Mouse (Mus musculus): ENCODE data around the gene Zfp398.

Zfp398 gene

DNA sequence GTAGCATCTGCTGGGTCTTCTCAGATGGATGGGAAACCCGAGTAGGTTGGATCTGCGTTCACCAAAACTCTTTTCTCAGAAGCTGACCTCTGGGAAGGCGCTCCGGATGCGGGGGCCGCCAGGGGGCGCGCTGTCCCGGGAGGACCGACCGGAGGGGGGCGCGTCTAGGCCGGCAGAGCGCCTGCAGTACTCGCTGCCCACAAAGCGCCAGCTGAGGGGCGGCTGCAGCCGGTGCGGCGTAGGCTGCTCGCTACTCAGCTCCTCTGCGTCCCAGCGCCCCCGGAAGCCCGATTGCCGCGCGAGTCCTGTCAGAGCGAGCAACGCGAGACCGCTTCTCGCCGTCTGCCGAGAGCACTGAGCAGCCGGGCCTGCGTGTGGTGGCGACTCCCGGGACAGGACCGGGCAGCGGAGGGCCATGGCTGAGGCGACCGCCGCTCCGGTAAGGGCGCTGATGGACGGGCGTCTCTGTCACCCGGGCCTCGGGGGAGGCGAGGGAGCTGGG is at the start of gene Zfp398:
TSS of gene Zfp398 (plus strand) at position 180 of the 502 bp plus-strand sequence.
- peak; percentile 83 for DNase-seq (ENCODE audit: low read depth, low spot score)

DNA sequence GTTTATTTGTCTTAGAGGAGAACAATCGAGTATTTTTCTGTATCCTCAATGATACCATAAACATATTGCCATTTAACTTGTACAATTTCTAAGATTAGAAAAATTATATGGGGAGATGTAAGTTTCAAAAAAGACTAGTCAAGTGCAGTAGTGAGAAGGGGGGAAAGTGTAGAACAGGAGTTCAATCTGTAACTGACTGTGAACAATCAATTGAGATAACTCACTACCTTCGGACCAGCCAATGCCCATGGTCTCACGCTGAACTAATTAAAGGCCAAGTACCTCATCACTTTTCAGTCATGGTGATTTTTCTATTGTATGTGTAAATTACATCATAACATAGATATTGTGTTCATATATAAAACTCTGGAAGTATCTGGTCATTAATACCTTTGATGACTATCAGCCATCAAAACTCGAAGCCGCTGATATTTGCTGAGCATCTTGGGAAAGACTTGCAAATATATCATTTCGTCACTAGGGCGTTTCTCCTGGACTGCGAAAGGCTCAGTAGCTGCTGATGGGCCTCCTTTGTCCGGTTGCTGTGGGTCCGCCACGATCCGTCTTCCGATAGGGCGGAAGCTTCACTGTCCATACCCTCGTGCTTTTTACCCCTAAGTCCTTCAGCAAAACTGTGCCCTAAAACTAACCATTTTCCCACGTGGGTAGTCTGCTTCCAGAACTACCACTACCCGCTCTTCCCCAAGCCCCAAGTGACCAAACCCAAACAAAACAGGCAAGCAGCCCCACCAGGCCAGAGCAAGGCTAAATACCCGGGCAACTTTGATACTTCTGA is 47.3 kb upstream of the Zfp398 start:
- peak; percentile 83 for DNase-seq (ENCODE audit: low read depth, low spot score)

DNA sequence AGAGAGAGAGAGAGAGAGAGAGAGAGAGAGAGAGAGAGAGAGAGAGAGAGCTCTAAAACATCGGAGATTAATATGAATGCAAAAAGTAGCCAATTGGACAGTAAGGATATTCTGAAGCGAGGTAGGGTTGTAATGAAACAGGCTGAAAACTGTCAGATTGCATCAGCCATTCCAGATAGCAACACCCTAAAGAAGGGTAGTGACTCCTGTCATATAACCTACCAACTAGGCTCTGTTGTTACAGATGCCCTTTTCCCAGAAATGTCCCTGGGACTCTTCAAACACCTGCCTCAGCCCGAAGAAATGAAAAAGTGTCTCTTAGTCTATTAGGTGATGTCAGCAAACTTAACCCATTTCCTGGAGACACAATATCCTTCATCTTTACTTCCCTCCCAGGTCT is 46.6 kb upstream of the Zfp398 start:
- DNase-seq (ENCODE audit: low read depth, low spot score), result no peak

DNA sequence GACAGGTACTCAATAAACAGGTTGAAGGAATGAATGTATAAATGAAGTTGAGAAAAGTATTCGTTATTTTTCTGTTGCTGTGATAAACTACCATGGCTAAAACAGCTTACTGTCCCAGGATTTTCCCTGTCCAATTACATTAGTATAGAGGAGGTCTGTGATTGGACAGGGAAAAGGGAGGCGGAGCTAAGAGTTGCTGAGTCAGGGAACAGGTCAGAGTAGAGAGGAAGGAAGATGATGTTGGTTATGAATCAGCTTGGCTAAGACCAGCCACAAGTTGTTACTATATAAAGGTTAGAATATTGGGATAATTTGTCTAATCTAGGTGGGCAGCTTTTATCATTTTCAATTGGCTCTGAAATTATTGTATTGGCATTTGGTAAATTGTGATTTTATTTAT is 44.7 kb upstream of the Zfp398 start:
- no peak for DNase-seq (ENCODE audit: low read depth, low spot score)

DNA sequence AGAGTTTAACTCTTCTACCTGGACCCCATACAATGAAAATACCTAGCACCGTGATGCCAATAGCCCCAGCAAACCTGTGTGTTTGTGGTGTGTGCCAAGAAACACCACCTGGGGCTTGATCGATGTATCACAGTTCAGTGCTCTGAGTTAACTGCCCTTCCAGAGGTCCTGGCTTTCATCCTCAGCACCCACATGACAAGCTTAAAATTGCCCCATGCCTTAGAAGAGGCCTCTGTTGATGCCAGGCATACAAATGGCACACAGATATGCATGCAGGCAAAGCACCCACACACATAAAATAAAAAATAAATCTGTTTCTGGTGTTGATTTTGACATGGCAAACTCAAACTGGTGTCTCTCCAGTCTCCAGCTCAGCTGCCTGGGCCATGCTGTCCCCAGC is 42.9 kb upstream of the Zfp398 start:
- no peak for DNase-seq (ENCODE audit: low read depth, low spot score)

DNA sequence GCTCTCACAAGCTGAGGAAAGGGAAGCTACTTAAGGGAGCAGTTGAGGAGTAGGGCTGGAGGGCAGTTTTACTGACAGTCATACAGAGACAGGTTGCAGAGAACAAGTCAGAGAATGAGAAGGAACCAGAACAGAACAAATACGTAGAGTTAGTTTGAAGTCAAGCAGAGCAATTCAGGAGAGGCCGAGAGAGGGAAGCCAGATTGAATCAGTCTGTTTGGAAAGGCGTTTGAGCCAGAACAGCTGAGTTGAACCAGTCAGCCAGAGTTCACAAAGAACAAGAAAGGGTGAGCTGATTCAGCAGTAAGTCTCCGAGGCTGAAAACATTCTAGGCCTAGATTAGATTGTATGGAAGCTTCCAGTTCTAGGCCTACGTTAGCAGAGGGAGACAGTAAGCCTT is 42.2 kb upstream of the Zfp398 start:
- no peak for DNase-seq (ENCODE audit: low read depth, low spot score)

DNA sequence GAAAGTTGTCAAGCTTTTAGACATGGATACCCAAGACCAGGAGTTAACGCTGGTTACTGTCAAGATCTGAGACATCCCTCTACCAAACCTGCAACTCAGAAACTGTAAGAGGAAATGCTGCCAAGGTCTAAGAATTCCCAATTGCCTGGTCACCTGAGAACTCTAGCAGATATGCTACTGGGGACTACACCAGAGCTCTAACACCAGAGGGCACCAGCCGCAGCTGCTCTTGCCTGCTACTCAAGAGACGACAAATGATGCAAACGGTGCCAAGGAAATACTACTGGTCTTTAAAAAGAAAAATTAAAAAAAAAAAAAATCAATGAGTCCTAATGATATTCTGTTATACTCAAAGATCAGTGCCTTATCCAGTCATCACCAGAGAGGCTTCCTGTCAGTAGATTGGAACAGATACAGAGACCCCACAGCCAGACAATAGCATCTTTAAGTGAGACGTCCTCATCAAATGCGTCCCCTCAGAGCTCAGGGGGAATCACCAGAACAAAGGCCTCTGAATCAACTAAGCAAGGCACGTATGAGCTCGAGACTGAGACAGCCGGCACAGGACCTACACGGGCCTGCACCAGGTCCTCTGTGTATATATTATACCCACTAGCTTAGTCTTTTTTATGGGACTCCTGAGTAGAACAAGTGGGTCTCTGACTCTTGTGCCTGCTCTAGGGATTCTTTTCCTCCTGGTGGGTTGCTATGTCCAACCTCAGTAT is 41.2 kb upstream of the Zfp398 start:
- DNase-seq (ENCODE audit: low read depth, low spot score), result no peak

DNA sequence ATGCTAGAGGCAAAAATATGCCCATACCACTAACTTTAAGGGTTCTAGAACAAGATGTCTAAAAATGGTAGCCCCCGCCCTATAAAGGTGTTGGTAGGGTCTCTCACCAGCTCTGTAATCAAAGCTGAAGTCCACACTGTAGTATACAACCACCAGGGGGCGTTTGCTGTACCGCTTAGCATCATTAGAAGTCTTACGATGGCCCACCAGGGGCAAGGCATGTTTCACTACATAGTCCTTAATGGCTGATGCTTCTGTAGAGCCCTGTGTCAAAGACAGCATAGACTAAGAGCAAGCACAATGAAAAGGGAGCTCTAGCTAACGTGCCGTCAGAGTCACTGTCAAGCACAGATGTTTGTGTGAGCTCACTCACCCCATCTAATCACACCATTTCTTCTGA is 36.4 kb upstream of the Zfp398 start:
- DNase-seq (ENCODE audit: low read depth, low spot score), result no peak

DNA sequence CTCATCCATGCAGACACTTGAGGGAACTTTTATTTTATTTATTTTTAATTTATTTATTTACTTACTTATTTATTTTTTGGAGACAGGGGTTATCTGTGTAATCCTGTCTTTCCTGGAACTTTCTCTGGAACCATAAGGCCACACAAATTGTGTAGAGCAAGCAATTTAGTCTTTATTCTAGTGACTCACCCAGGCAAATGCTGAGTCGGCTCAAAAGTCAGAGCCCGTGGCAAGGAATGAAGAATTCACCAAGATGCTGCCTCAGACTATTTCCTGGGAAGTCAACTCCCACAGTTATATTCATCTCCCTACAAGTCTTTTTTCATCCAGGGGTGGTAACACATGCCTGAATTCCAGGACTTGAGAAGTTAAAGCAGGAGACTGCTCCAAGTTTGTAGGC is 29.9 kb upstream of the Zfp398 start:
- DNase-seq (ENCODE audit: low read depth, low spot score), result no peak

DNA sequence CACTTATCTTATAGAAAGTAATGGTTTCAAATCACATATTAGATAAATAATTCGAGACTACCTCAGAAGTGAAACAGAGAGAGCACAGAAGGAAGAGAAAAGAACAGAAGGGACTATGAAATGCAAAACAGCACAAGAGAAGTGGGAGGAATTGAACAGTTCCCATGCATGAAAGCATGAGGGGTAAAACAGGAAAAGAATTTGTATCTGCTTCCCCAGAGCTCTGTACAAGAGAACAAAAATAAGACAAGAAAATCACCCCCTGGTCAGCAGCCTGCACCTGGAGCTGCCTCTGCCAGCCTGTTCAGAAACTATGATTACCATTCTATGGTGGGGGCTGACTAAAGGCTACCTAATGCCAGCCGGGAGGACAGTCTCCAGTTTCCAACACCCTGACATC is 28.0 kb upstream of the Zfp398 start:
- no peak for DNase-seq (ENCODE audit: low read depth, low spot score)

DNA sequence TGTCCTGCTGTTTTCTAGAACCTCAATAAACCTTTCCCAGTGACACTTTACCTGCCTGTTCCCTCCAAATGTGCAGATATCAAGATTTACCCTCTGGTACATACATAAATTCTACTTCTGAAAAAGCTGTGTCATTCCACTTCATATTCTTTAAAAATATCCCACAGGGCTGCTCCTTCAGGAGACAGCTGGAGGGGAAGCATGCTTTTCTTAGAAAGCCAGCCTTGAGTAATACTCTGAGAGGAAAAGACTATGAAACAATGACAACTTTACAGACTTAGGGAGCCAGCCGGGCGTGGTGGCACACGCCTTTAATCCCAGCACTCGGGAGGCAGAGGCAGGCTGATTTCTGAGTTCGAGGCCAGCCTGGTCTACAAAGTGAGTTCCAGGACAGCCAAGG is 26.9 kb upstream of the Zfp398 start:
- DNase-seq (ENCODE audit: low read depth, low spot score), result no peak

DNA sequence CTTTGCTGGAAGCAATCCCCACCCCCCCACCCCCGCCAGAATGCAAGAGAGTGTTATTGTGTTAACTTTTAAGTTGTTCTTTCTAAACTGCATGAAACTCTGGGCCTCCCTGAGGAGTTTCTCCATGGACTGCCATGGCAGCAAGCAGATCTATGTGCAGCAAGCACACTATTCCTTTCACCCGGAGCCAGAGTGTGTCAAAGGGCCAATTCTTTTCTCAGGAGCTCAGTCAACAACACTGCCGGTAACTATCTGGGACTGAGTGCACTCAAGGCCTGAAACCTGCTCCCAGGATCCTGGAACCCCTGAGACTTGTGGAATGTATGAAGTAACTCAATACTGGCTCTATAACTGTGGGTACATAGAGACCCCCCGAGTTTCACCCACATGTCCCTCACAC is 26.4 kb upstream of the Zfp398 start:
- no peak for DNase-seq (ENCODE audit: low read depth, low spot score)

DNA sequence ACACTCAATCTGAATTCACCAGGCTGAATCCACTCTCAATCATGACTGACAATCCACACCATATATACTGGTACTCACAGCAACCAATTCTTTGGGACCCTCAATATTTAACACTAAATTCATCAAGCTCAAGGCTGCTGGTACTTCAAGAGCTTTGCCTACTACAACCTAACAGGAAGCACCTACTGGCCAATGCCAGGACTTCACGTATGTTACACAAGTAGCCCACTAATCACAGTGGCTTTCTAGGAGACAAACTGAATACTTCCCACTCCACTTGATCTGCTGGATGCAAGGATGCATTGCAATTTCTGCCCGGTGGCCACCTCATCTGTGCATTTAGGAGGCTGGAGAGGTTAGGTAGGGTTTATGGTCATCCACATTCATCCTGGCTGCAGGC is 25.3 kb upstream of the Zfp398 start:
- no peak for DNase-seq (ENCODE audit: low read depth, low spot score)

DNA sequence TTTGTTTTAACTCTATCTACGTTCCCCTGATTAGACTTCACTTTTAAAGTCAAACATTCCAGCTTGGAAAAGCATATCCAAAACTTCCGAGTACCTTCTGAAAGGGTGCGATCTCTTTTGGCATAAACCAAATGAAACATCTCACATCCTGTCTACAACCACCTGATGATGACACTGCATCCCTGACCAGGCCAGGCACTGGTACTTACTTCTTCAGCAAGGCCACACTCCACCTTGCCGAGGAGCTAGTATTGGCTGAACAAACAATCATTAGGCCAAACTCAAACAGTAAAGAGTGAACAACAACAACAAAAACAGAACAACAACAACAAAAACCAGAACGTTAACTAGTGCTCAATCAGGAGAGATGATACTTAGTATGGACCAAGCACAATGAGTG is 24.1 kb upstream of the Zfp398 start:
- DNase-seq (ENCODE audit: low read depth, low spot score), result no peak

DNA sequence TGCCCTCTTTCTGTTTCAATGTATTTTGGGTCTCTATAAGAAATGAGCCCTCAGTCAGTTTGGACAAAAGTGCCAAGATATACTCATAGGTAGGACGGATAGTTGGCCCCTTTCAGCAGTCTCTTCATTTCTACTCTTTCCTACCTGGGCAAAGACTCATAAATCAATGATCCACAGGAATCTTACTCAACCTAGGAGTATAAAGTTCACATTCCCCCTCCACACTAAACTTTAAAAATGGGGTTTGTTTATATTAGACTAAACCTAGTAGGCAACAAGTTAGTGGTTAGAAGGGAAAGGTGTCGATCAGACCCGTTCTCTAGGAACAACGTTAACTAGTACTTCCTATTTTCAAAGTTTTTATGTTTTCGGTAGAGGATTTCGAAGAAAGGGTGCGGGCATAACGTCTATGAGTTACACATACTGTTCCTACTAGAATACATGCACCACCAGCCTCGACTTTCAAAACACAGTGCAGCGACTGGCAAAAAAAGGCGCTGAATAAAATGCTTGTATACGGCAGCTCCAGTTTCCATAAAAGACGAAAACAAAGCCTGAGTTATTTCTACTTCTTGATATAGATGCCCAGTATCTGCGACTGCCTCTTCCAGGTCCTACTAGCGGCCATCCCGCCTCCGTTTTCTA is 23.1 kb upstream of the Zfp398 start:
- no peak for DNase-seq (ENCODE audit: low read depth, low spot score)

DNA sequence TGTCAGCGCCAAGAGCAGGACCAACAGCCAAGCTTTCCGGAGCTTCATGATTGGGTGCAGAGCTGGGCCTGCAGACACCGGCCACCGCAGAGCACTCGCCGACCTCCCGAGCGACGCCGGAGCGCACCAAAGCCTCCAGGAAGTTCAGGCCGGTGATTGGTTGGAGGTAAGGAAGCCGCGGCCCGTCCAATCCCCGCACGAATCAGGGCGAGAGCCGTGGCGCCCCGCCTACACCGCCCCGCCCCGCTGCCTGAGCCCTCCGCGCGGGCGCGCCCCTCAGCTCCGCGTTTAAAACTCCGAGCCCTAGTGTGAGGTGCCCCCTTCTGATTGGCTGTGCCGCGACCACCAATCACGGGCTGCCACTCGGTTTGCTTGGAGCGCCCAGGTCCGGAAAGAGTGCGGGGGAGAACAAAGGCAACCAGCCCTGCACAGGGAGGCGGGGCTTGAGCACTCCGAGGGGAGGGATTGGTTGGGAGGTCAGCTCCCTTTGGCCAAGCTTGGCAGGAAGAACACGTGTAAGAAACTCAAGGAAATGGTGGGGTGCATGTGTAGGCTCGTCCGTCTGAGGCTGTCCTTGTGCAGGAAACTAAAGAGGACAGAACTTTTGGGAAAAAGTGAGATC is 22.1 kb upstream of the Zfp398 start, which contains the start of gene Pdia4:
TSS of gene Pdia4 (minus strand) at position 174 of the 622 bp plus-strand sequence.
- DNase-seq (ENCODE audit: low read depth, low spot score), result peak; percentile 79

DNA sequence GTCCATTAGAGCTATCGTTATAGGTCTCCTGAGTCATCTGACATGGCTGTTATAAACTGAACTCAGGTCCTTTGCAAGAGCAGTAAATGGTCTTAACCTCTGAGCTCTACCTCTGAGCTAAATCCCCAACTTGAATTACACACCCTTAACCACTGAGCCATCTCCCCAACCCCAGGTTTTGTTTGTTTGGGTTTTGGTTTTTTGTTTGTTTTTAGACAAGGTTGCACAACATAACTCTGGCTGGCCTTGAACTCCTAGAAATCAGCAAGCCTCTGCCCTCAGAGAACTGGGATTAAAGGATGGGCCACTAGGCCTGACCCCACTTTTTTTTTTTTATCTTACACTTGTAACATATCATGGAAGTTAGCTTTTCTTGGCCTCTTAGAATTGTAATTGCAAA is 19.3 kb upstream of the Zfp398 start:
- no peak for DNase-seq (ENCODE audit: low read depth, low spot score)

DNA sequence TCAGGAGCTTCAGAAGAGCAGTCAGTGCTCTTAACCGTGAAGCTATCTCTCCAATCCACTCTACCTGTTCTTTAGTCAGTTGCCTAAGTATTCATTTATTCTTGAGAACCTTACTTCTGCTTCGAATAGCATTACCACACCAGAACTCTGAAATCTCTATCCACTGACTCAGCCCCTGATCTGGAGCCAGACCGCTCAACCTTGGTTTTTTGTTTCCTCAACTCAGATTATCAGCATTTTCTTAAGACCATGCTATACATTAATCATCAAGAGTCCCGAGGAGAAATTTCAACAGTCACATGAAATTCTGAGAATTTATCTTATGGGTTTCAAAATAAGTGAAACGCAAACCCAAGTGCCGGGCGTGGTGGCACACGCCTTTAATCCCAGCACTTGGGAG is 16.7 kb upstream of the Zfp398 start:
- no peak for DNase-seq (ENCODE audit: low read depth, low spot score)

DNA sequence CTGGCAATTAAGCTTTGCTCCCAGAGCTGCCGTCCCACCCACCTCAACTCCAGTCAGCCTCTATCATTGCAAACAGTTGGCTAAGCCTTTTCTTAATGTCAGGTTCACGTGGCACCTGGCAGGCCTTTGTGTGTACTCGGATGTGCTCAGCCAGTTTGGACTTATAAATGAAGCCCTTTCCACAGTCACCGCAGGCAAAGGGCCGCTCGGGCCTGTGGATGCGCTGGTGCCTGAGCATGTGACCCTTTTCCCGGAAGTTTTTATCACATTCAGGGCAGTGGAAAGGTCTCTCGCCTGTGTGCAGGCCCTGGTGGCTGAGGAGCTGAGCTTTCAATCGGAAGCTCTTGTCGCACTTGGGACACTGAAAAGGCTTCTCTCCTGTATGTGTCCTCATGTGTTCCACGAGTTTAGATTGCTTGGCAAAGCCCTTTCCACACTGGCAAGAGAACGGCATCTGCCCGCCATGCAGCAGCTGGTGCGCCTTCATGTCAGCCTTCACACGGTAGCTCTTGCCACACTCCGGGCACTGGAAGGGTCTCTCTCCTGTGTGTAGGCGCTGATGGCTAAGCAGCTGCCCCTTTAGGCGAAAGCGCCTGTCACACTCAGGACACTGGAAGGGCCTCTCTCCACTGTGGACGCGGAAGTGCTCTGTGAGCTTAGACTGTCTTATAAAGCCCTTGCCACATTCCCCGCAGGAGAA is 15.7 kb upstream of the Zfp398 start:
- no peak for DNase-seq (ENCODE audit: low read depth, low spot score)

DNA sequence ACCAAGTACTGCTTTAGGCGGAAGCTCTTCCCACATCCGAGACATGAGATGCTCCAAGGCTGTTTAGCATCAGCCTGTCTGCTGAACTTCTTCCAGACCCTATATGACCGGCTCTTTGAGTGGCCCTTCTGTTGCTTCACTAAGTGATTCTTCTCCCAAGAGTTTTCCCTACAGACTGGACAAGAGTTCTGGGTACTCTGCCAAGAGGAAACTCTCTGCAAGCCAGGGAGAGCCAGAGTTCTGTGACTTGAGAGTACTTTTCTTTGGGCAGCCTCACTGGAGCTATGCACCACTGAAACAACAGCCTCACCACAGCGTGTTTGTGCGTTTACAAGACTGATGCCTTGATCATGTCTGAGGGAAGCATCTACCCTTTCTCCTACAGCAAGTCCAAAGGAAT is 14.2 kb upstream of the Zfp398 start:
- DNase-seq (ENCODE audit: low read depth, low spot score), result no peak

DNA sequence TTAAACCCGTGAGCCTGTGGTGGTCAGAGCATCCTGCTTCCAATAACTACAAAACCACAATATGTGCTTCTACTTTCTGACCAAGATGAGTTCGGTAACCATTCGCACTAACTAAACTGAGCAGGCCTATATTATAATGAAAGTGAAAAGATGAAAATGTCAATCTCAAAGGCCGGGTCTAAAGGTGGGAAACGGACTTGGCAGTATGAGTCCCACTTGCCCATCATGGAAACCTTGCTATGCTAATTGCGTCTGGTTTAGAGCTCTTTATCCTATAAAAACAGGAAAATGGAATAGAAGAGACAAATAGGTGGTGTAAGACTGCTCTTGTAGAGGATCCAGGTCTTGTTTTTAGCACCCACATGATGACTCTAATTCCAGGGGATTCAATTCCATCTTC is 13.7 kb upstream of the Zfp398 start:
- DNase-seq (ENCODE audit: low read depth, low spot score), result no peak
